In the genomic region with DNA sequence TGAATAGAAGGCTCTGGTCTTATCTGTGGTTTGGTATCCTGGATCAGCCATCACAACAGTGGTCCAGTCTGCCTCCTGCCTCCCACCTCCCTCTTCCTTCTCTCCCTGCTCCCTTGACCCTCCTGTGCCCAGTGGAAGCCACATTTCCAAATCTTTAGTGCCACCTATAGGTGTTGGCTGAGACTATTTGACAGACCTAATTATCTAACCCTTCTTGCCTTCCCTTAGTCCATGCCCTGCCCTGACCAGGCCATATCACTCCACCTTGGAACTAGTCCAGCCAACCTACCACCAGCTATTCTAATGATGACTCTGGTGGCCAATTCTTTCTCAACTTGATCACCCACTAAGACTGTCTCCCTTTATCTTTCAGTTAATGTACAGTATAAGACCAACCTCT, we compare ENCODE assay signal across 21 mouse cellular contexts.
DNase-seq lines count a peak whose midpoint lies in the region; ATAC-seq and TF ChIP-seq lines count a peak whose summit lies in the region.
"Had no signal": no experiment of that assay in that cellular context is flagged by ENCODE, and none has a peak within 500 bp of the region (broad histone marks: within the 10 kb centered on the region; RNA-seq: fewer than 3 reads in every experiment).

No protein-coding gene starts in this region.

- TF ChIP-seq CTCF in lung, embryonic 14.5 days (IDR thresholded peaks at IDR 0.05; ENCODE audit: low read depth) = peak; percentile 21; the same call in 1 of the 2 replicates
- peak; percentile 38 for TF ChIP-seq CTCF in stomach, postnatal 0 days (IDR thresholded peaks at IDR 0.05; ENCODE audit: low read depth)

- H3K27ac ChIP-seq in lung, embryonic 14.5 days (ENCODE audit: low read depth) = no peak overlapping the region
- no peak overlapping the region for H3K27ac ChIP-seq in stomach, postnatal 0 days (replicated peaks)
- H3K27ac ChIP-seq: forebrain, embryonic 15.5 days; neural tube, embryonic 13.5 days; stomach, embryonic 15.5 days had no signal

- no peak overlapping the region for H3K9ac ChIP-seq in lung, embryonic 14.5 days
- no peak overlapping the region for H3K9ac ChIP-seq in stomach, postnatal 0 days (ENCODE audit: low read length)
- H3K9ac ChIP-seq: forebrain, embryonic 15.5 days; neural tube, embryonic 13.5 days; stomach, embryonic 15.5 days had no signal

- ATAC-seq in lung, embryonic 14.5 days (ENCODE audit: insufficient read depth) = no peak
- no peak for ATAC-seq in stomach, postnatal 0 days (ENCODE audit: low FRiP score, low TSS enrichment)
- ATAC-seq: forebrain, embryonic 15.5 days had no signal

- H3K36me3 ChIP-seq in lung, embryonic 14.5 days (ENCODE audit: insufficient read depth) = no peaks in the 10 kb centered on the region
- no peaks in the 10 kb centered on the region for H3K36me3 ChIP-seq in stomach, postnatal 0 days (ENCODE audit: control insufficient read depth, insufficient read depth, low read length)
- H3K36me3 ChIP-seq: forebrain, embryonic 15.5 days; neural tube, embryonic 13.5 days; stomach, embryonic 15.5 days had no signal

- no peak overlapping the region for H3K4me3 ChIP-seq in lung, embryonic 14.5 days (ENCODE audit: low read depth, low read length)
- no peak overlapping the region for H3K4me3 ChIP-seq in stomach, postnatal 0 days (ENCODE audit: low read depth, low read length)
- H3K4me3 ChIP-seq: forebrain, embryonic 15.5 days; neural tube, embryonic 13.5 days; stomach, embryonic 15.5 days had no signal

- intact Hi-C loops in left cerebral cortex, postnatal 36 days (cut with DNase I) = no loop called here

- H3K4me2 ChIP-seq in lung, embryonic 14.5 days = no peak overlapping the region
- H3K4me2 ChIP-seq in stomach, postnatal 0 days (replicated peaks; ENCODE audit: low read depth) = no peak overlapping the region
- H3K4me2 ChIP-seq: forebrain, embryonic 15.5 days; liver, embryonic 11.5 days; neural tube, embryonic 13.5 days; stomach, embryonic 15.5 days had no signal

- H3K9me3 ChIP-seq in lung, embryonic 14.5 days (ENCODE audit: low read depth, low read length) = no peaks in the 10 kb centered on the region
- no peaks in the 10 kb centered on the region for H3K9me3 ChIP-seq in stomach, postnatal 0 days (ENCODE audit: control insufficient read depth, low read length)
- H3K9me3 ChIP-seq: forebrain, embryonic 15.5 days; neural tube, embryonic 13.5 days; stomach, embryonic 15.5 days had no signal

- no peaks in the 10 kb centered on the region for H3K4me1 ChIP-seq in lung, embryonic 14.5 days (ENCODE audit: insufficient read depth)
- no peaks in the 10 kb centered on the region for H3K4me1 ChIP-seq in stomach, postnatal 0 days (replicated peaks; ENCODE audit: control insufficient read depth, insufficient read depth)
- H3K4me1 ChIP-seq: forebrain, embryonic 15.5 days; stomach, embryonic 15.5 days had no signal

- DNase-seq in cerebellum, postnatal 10 days = peak; percentile 26 to 35
- no peak for DNase-seq in cerebellum, adult 9-11 months
- no peak for DNase-seq in lung, embryonic 14.5 days
- no peak for DNase-seq in lung, postnatal 25 days (ENCODE audit: low spot score)
- peak; percentile 14 for DNase-seq in retina, postnatal 1 day
- no peak for DNase-seq in retina, embryonic 14.5 days (ENCODE audit: low spot score)
- DNase-seq in stomach, postnatal 0 days (ENCODE audit: low spot score) = no peak
- no peak for DNase-seq in left cerebral cortex, postnatal 36 days (ENCODE audit: low spot score in 2 of 2)
- DNase-seq: adrenal gland, postnatal 10 days; B cell, adult 2 months; cerebellum, adult 18-20 months; embryo, embryonic 11 days; gastrocnemius, postnatal 25 days; kidney, adult 8-10 months; kidney, postnatal 36 days; layer of hippocampus, adult 9-11 months; right cerebral cortex, postnatal 25 days had no signal

- H3K27me3 ChIP-seq in lung, embryonic 14.5 days (ENCODE audit: insufficient read depth, low read length) = no peaks in the 10 kb centered on the region
- no peaks in the 10 kb centered on the region for H3K27me3 ChIP-seq in stomach, postnatal 0 days (ENCODE audit: control insufficient read depth, insufficient read depth, low read length)
- H3K27me3 ChIP-seq: forebrain, embryonic 15.5 days; neural tube, embryonic 13.5 days; stomach, embryonic 15.5 days had no signal

- no peak for TF ChIP-seq EP300 in stomach, postnatal 0 days (optimal IDR thresholded peaks at IDR 0.05)

Comparison
In these comparisons a context has a peak if more than half of its experiments do, and no peak if none do; other contexts are left out.
1. DNase-seq: peak in cerebellum, postnatal 10 days (2 of 2) and retina, postnatal 1 day (single experiment); none in cerebellum, adult 9-11 months (single experiment), lung, embryonic 14.5 days (single experiment), lung, postnatal 25 days (single experiment), retina, embryonic 14.5 days (single experiment), stomach, postnatal 0 days (single experiment) and left cerebral cortex, postnatal 36 days (0 of 2).